Mouse (Mus musculus): Measurements from ENCODE around the gene Ralgapa1. TPM values are rescaled to one million over a fixed set of nuclear protein-coding genes. Genes with fewer than 3 reads are reported as not detected.

Gene Ralgapa1
- 8.0 and 9.5 TPM in 2 replicates for polyA plus RNA-seq (2012; rRNA removed)

GRCm38 (mm10) chr12:55820661-55821314 is at the start of gene Ralgapa1:
Ralgapa1 (minus strand) TSS chr12:55821167.

GRCm38 (mm10) chr12:55836199-55836951 is 15.4 kb upstream of the Ralgapa1 start, which contains the start of gene Brms1l:
Brms1l (plus strand) TSS chr12:55836324.

GRCm38 (mm10) chr12:55598887-55599561 is 221.9 kb downstream of the Ralgapa1 start, which contains the start of gene Insm2:
Insm2 (plus strand) TSS chr12:55599427.

GRCm38 (mm10) chr12:55565206-55565605 is 255.8 kb downstream of the Ralgapa1 start, which contains the start of gene Aldoart2:
Aldoart2 (plus strand) TSS chr12:55565239.

Other genes starting within 250 kb of the Ralgapa1 start
- gene Insm2, start 221.7 kb downstream of the Ralgapa1 start, polyA plus RNA-seq (2012; rRNA removed) = not detected in 2 replicates
- gene Brms1l, start 15.2 kb upstream of the Ralgapa1 start, polyA plus RNA-seq (2012; rRNA removed) = 19.3 and 23.7 TPM in 2 replicates